Mouse (Mus musculus): ENCODE data around the gene Prrx1. TPM values are rescaled to one million over a fixed set of nuclear protein-coding genes. Genes with fewer than 3 reads are reported as not detected.

Gene Prrx1
- total RNA-seq, 2 experiments from 2014 or later: 4.8 to 5.6 TPM

DNA sequence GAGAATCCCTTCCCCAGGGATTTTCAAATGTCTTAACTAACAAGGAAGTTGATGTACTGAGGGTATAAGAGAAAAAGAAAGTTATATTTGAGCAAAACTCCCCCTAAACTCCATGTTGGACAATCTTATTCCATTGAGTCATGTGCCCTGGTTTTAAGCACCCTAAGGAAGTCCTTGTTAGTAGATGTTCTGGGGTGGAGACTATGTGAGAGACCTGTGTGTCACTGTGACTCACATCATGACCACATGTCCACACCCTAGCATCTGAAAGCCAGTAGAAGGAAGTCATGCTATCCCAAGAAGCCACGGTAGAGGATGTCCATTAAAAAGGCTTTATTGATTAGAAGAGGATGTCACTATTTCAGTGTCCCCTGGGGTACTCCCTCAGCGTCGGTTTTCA lies 40.4 kb downstream of the Prrx1 start:
- no peak for DNase-seq (ENCODE audit: low spot score in 2 of 2)

DNA sequence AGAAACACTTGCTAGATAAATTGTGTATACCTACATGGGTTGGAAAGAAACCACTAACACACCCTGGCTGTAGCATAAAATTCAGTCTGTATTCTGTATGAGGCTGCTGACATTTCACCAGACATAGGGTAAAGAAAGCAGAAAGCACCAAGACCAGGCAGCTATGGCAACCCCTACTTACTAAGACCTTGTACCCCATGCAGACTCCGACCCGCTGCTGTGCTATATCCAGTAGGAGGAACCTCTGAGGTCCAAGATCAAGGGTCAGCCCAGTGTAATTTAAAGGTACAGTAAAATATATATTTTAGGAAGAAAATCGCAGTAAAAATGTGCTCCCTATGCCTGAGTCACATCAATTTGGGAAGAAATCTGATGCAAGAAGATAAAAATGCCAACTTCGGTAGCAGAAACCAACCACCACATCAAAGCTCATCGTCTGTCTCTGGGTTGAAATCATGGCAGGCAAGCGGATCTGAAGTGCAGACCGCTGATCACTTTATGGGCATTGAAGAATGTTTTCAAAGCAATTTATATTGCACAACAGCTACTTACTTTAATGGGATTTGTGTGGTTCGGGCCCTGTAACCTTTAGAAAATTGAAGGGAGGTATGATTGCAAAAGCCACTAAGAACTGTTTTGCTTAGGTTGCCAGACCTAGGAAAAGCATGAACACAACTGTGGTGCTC lies 46.5 kb downstream of the Prrx1 start:
- DNase-seq (ENCODE audit: low spot score in 2 of 2): no peak

- DNase-seq (ENCODE audit: low spot score in 2 of 2): peak in 1 of 2 experiments; percentile 37
Observed at GRCm38 (mm10) chr1:163257298-163257697, 56.2 kb downstream of the Prrx1 start.

- peak; percentile 28 to 77 for DNase-seq (ENCODE audit: low spot score in 2 of 2)
Observed at GRCm38 (mm10) chr1:163255884-163256283, 57.6 kb downstream of the Prrx1 start.

DNA sequence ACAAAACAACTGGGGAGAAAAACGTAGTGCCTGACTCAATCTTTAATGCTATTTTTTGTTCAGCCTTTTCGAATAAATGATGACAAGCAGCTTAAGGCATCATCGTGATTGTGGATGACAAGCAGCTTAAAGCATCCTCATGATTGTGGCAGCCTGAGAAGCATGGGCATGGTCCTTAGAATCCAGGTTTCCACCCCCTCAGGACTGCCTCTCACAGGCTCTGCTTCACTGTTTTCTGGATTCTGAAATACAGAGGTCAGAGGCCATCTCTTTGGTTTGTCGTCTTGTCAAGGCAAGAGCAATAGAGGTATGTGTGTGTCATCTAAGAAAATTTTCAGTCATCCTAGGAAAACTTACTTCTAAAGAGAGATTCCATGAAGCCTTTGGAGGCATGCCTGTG lies 60.7 kb downstream of the Prrx1 start:
- no peak for DNase-seq (ENCODE audit: low spot score in 2 of 2)

- DNase-seq (ENCODE audit: low spot score in 2 of 2): peak; percentile 9 to 51
Observed at GRCm38 (mm10) chr1:163252331-163252730, 61.2 kb downstream of the Prrx1 start.

DNA sequence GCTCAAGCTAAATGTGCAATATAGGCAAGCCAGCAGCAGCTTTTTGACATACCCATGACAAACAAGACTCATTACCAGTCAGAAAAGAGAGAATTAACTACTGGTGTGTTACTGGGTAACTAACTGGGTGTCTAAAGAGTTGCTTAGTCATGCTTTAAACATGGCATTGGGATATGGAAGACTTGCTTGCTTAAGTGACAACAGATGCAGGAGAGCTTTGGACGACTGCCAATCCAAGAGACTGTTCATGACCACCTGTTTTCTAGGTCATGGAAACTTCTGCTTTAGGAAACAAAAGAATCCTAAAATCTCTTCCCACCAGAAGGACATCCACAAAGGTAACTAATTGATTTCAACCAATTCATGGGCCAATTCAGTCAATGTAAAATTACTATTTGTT lies 61.7 kb downstream of the Prrx1 start:
- peak in 1 of 2 experiments; percentile 9 for DNase-seq (ENCODE audit: low spot score in 2 of 2)

- no peak for DNase-seq (ENCODE audit: low spot score in 2 of 2)
Observed at GRCm38 (mm10) chr1:163238950-163239349, 74.6 kb downstream of the Prrx1 start.

GRCm38 (mm10) chr1:163231230-163231629 lies 82.3 kb downstream of the Prrx1 start:
- no peak for DNase-seq (ENCODE audit: low spot score in 2 of 2)

GRCm38 (mm10) chr1:163226271-163226670 lies 87.2 kb downstream of the Prrx1 start:
- no peak for DNase-seq (ENCODE audit: low spot score in 2 of 2)

DNA sequence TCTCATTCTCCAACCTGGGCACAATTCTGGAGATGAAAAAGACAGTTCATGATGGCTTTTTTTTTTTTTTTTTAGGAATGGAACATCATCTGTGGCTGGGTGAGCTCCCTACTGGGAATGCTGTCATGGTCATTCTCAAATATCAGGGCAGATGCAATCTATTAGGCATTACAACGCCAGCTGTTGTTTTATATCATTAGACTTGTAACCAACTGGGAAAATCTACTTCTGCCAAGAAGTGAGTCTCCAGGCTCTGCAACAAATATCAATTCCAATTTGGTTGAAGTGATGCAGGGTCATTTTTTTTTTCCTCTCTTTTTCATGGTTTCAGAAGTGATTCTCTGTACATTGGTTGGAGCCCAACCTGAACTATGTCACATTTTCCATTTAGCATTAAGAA lies 91.7 kb downstream of the Prrx1 start:
- no peak for DNase-seq (ENCODE audit: low spot score in 2 of 2)

DNA sequence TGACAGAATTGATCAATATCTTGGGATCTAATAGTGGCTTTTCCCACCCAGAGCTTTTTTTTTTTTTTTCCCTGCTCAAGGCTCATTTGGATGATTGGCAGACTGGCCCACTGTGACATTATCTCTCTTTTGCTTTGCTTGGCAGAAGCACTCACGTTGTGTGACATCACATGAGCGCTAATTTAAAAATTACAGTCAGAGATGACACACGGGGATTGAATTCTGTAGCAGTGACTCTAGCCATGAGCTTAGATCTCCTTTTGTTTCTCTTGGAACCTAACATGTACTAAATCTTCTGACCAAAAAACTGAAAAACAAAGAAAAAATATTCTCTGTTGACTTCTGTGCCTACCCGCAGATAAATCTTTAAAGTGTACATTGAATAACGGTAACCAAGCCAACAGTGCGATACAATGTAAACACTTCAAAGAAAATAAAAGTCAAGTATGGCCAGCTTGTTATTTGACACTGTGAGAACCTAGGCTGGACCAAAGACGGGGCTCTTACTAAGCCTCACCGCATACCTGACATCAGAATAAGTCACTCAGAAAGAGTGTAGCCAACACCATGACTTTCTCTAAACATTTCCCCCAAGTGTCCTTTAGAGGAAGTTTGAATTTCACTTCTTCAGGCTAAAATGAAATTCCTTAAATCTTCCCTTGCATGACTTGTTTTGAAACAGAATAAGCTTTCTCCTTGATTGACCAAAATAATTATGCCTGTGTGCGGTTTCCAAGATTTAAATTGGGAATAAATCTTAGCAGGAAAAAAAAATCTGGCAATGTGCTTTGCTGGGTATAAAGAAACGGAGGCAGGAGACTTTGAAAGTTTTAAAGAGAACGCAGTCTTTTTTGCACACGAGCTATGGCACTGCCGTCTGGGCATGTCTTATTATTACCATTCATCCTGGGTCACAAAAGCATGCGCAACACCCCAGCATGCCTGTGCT lies 104.3 kb downstream of the Prrx1 start:
- no peak for DNase-seq (ENCODE audit: low spot score in 2 of 2)

DNA sequence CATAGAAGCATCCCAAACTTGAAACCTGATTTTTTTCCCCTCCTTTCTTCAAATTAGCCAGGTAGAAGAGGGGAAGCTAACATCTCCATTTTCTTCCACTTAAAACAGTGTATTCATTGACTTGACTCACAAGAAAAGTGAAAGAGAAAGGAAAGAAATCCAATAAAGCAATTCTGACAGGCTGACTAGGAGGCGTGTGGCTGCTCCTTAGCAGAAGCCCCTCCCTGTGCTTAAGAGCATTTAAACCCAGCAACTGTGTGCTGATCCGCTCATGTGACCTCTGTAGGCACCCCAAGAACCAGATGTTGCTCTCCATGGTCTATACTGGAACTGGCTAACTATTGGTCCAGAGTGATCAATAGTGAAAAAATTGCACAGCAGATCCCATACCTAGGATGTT lies 114.7 kb downstream of the Prrx1 start:
- no peak for DNase-seq (ENCODE audit: low spot score in 2 of 2)

DNA sequence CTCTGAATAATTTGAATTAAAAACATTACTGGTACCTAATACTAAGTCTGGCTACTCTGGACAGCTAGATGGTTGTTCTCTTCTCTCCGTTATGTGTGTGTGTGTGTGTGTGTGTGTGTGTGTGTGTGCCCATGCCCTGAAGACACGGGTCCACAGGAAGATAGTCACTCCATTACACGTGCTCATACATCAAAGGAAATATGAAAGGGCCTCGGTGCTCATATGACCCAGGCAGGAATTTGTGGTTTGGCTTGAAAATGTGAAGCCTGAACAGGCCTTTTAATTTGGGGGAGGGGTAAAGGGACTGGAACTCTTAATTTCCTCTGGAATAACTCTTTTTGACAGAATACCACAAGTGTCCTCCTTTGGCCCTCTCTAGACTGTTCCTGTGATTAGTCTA lies 115.5 kb downstream of the Prrx1 start:
- no peak for DNase-seq (ENCODE audit: low spot score in 2 of 2)

Other genes with a start within 250 kb of the Prrx1 start
- not detected for gene Mroh9, start 228.0 kb downstream of the Prrx1 start, total RNA-seq (2021)
- 10 to 100 TPM; 12.0 to 13.8 TPM for gene Gorab, start 90.0 kb upstream of the Prrx1 start, total RNA-seq (2021)

Measured in layer of hippocampus, adult 18-20 months (tissue).